Mouse (Mus musculus) left cerebral cortex, postnatal 36 days (tissue): Measurements from ENCODE around the gene Pdcd2. TPM values are rescaled to one million over a fixed set of nuclear protein-coding genes. Genes with fewer than 3 reads are reported as not detected.

ENCODE experiments used
- DNase-seq, 2 experiments: peaks; one replicate each; pipeline ENCODE4 v3.0.0; 2021 to 2022; ENCODE audit warnings: low spot score in 2 of 2, mixed read lengths in 1 of 2
- intact Hi-C: fragments of 180-260 bp; cut with DNase I; formaldehyde crosslinking; loops from one replicate; pipeline ENCODE4 v1.15.1; 2025
- total RNA-seq, 2 experiments: library from RNA; stranded (reverse); gene quantifications; 2 replicates each; pipeline ENCODE4 v1.2.3; 2021

Pdcd2 gene
- total RNA-seq, 2 experiments from 2014 or later = 14.2 to 19.3 TPM

- no peak for DNase-seq
- intact Hi-C loops = no loop called here
Observed at GRCm38 (mm10) chr17:15517776-15518175, 9.3 kb downstream of the Pdcd2 start.

- intact Hi-C loops = no loop called here
Observed at GRCm38 (mm10) chr17:15510694-15511093, 16.4 kb downstream of the Pdcd2 start.

DNA sequence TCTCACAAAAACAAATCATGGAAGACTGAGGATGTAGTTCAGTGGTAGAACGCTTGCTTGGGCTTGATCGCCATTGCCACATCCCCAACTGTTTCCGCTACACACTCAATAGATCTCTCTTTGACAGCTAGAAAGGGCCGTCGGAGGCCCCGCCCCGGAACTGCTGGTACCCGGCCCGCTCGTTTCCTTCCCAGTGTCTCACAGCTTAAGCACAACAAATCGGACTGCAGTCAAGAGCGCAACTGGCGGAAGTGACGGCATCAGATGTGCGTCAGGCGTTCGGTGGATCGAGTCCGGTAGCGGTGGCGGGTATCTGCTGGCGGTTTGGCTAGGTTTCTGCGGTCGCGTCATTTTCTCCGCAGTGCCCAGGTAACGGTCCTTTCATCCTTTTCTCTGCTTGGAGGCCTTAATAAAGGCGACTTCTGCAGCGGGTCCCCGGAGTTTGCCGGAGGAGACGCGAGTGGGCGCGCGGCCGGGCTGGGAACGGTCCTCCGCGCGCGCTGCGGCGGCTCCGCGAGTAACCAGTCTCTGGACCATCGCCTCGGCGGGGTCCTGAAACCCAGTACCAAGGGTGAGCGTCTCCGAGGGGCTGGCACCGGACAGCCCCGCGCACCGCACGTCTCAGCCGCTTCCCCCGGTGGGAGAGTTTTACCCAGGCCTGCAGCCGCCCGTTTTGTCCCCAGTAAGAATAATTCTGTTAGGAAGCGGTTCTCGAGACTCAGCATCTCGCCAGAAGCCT, 27.3 kb downstream of the Pdcd2 start, which contains the start of the genes Psmb1 and Tbp:
Gene Psmb1 (minus strand): TSS at position 96 of the 739 bp plus-strand sequence.
Gene Tbp (plus strand): TSS at position 233 of the 739 bp plus-strand sequence.
- intact Hi-C loops = no loop called here
- DNase-seq = peak; percentile 98

More at GRCm38 (mm10) chr17:15510694-15511093, 16.4 kb downstream of the Pdcd2 start:
- no peak for DNase-seq

DNA sequence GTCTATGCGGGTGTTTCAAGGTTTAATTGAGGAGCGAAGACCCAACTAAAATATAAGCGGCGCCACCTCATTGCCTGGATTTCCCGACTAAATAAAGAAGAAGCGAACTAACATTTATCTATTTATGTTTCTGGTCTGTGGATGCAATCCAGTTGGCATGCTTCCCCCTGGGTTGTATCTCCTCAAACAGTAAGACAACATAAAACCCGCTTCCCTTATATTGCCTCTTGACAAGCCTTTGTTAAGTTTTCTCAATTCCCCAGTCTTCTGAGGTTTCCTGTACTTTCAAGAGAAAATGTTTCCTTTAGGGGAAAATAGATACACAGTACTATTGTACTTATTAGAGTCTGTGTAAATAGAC, 28.4 kb downstream of the Pdcd2 start:
- no peak for DNase-seq

DNA sequence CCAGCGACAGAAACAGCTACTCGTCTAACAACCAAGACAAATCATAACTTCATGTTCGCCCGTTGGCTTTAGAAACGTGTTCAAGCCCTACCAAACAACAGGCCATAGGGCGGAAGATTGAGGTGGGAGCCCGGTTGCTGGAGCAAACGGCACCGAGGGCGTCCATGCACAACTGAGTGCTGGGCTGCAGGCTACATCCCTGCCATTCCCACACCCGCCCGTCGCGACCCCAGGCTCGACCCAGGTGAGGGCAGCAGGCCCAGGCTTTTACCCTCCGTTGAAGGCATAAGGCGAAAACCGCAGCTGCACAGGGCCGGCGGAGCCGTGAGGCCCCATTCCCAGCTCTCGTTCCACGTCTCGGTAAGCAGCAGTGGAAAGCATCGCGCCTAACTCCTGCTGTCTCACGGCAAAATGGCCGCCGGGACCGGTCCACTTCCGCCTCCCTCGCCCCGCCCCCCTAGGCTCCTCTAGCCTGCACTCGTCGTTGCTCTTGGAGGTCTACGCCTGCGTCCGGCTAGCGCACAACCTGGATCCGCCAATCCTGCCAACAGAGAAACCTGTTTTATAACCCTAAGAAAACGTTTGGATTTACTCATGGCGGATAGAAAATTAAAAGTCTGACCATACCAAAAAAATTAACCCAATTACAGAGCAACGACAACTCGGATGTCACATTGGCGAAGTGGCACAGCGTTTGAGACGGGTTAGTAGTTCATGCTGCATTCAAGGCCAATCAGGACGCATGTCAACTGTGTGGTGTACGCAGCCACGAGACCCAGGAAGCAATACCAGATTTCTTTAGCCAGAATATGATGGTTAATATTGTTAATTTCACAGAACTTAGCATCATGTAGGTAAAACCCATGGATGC, 29.0 kb downstream of the Pdcd2 start:
- DNase-seq = peak; percentile 95 to 96
- intact Hi-C loops = no loop called here

More for the DNA sequence above, 28.4 kb downstream of the Pdcd2 start:
- intact Hi-C loops = no loop called here

DNA sequence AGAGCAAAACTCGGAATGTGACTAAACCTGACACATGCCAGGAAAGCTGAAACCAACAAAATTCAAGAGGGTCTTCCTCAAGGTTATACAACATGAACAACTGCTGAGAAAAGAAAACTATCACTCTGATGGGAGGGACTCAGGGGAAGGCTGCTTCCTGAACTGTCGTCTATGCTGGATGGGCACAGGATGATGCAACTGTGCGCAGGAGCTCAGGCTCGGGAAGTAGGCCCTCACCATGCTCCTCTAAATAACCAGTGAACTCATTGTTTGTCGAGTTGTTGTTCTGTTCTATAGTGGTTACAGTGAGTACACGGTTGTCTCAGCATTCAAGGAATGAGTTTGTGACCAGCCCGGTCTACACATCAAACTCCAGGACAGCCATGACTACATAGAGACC, 36.6 kb downstream of the Pdcd2 start:
- intact Hi-C loops = no loop called here

GRCm38 (mm10) chr17:15472671-15473070, 54.4 kb downstream of the Pdcd2 start:
- DNase-seq = no peak
- intact Hi-C loops = no loop called here

More for the DNA sequence above, 36.6 kb downstream of the Pdcd2 start:
- no peak for DNase-seq

Other genes starting within 250 kb of the Pdcd2 start
- gene Dll1, start 150.4 kb downstream of the Pdcd2 start, total RNA-seq = 1 to 10 TPM; 4.8 to 5.3 TPM
- 10 to 100 TPM; 36.4 to 47.7 TPM for gene Fam120b, start 131.1 kb downstream of the Pdcd2 start, total RNA-seq
- gene Psmb1, start 27.6 kb downstream of the Pdcd2 start, total RNA-seq = 100 to 1,000 TPM; 122 to 128 TPM
- gene Tbp, start 27.4 kb downstream of the Pdcd2 start, total RNA-seq = 10 to 100 TPM; 25.1 to 32.1 TPM
- 1 to 10 TPM; 1.5 to 3.9 TPM for gene Prdm9, start 37.1 kb upstream of the Pdcd2 start, total RNA-seq
- 10 to 100 TPM; 19.4 to 21.6 TPM for gene Chd1, start 177.7 kb upstream of the Pdcd2 start, total RNA-seq